Mouse (Mus musculus) lung, postnatal 0 days (tissue): ENCODE measurements around the gene Eif4g3. TPM values are rescaled to one million over a fixed set of nuclear protein-coding genes. Genes with fewer than 3 reads are reported as not detected.

Experiments used
- ATAC-seq: fragments of 200-750 bp; cut with Nextera tagmentation; 2 replicates; pipeline ENCODE4 v1.8.0; 2017; ENCODE audit warnings: moderate library complexity
- DNase-seq: peaks from one replicate; pipeline ENCODE4 v3.0.0-alpha.2; 2016; ENCODE audit warnings: low spot score
- H3K27ac ChIP-seq: fragments of 300-500 bp; sonication (generic); 2 replicates; pipeline ENCODE4 v1.5.1; 2014; ENCODE audit warnings: antibody characterized with exemption, mild to moderate bottlenecking, low read length, mixed read lengths
- H3K27me3 ChIP-seq: fragments of 300-500 bp; sonication (generic); replicated peaks from 2 replicates; pipeline ENCODE4 v1.6.1; 2014; ENCODE audit warnings: low read length, mixed read lengths; ENCODE audit not compliant: insufficient read depth
- H3K36me3 ChIP-seq: fragments of 300-500 bp; sonication (generic); 2 replicates; pipeline ENCODE4 v1.6.1; 2014; ENCODE audit warnings: low read length, mixed read lengths; ENCODE audit not compliant: insufficient read depth
- H3K4me1 ChIP-seq: fragments of 300-500 bp; sonication (generic); 2 replicates; pipeline ENCODE4 v1.6.1; 2014; ENCODE audit warnings: antibody characterized with exemption, low read depth, low read length, mixed read lengths; ENCODE audit not compliant: insufficient read depth
- H3K4me2 ChIP-seq: fragments of 300-500 bp; sonication (generic); replicated peaks from 2 replicates; pipeline ENCODE4 v1.6.1; 2014; ENCODE audit warnings: low read depth, mild to moderate bottlenecking, low read length, moderate library complexity, mixed read lengths
- H3K4me3 ChIP-seq: fragments of 300-500 bp; sonication (generic); 2 replicates; pipeline ENCODE4 v1.5.1; 2014; ENCODE audit warnings: low read depth, low read length
- H3K9ac ChIP-seq: fragments of 300-500 bp; sonication (generic); replicated peaks from 2 replicates; pipeline ENCODE4 v1.6.1; 2014; ENCODE audit warnings: low read depth, mild to moderate bottlenecking
- H3K9me3 ChIP-seq: fragments of 300-500 bp; sonication (generic); 2 replicates; pipeline ENCODE4 v1.6.1; 2016; ENCODE audit warnings: low read length, mixed read lengths
- CTCF ChIP-seq: IDR thresholded peaks from 2 replicates; pipeline ENCODE4 v1.5.1; 2016; ENCODE audit warnings: antibody characterized with exemption, mild to moderate bottlenecking
- EP300 ChIP-seq: IDR thresholded peaks from 2 replicates; pipeline ENCODE4 v1.6.1; 2016; ENCODE audit warnings: antibody characterized with exemption, mild to moderate bottlenecking, control low read depth
- WGBS: fragments of 180-500 bp; shearing (Covaris S2); extraction: QIAGEN DNeasy Blood & Tissue Kit; methylation state at CpG from one replicate; pipeline ENCODE4 v1.1.7; 2014; 5-methylcytosine and 5-hydroxymethylcytosine counted together
- polyA plus RNA-seq: library from polyadenylated mRNA; unstranded; fragments of >200 nt; fragmentation: Nextera tagmentation; extraction: Ambion mirVana; gene quantifications from 2 replicates; pipeline ENCODE4 v1.2.1, GENCODE M21; 2015

Eif4g3 gene
- polyA plus RNA-seq, 1 experiment from 2014 or later, result 17.2 TPM

GRCm38 (mm10) chr4:138221406-138221805 lies 228.6 kb downstream of the Eif4g3 start:
- no peak for ATAC-seq
- peaks cover 30% of the 10 kb centered on the region; the same call in 1 of the 2 replicates for H3K36me3 ChIP-seq
- 72% methylated on average over 5 of the region's 5 CpGs for WGBS

GRCm38 (mm10) chr4:138222396-138222795 lies 229.6 kb downstream of the Eif4g3 start:
- H3K27ac ChIP-seq, result no peak overlapping the region
- peaks cover 36% of the 10 kb centered on the region; the same call in 1 of the 2 replicates for H3K36me3 ChIP-seq
- TF ChIP-seq EP300, result no peak
- TF ChIP-seq CTCF, result no peak
- no peak for ATAC-seq
- H3K9ac ChIP-seq, result no peak overlapping the region
- 83% methylated on average over 5 of the region's 5 CpGs for WGBS
- peaks cover 12% of the 10 kb centered on the region; the same call in 1 of the 2 replicates for H3K4me1 ChIP-seq
- no peak overlapping the region for H3K4me3 ChIP-seq
- H3K27me3 ChIP-seq, result no peaks in the 10 kb centered on the region
- no peak overlapping the region for H3K4me2 ChIP-seq
- DNase-seq, result no peak
- H3K9me3 ChIP-seq, result no peaks in the 10 kb centered on the region

More at GRCm38 (mm10) chr4:138221406-138221805, 228.6 kb downstream of the Eif4g3 start:
- DNase-seq, result no peak
- H3K4me3 ChIP-seq, result no peak overlapping the region
- H3K9ac ChIP-seq, result no peak overlapping the region
- peaks cover 12% of the 10 kb centered on the region; the same call in 1 of the 2 replicates for H3K4me1 ChIP-seq
- no peaks in the 10 kb centered on the region for H3K9me3 ChIP-seq
- no peak overlapping the region for H3K27ac ChIP-seq
- TF ChIP-seq CTCF (no peak), EP300 (no peak)
- H3K4me2 ChIP-seq, result no peak overlapping the region
- no peaks in the 10 kb centered on the region for H3K27me3 ChIP-seq

- TF ChIP-seq CTCF (no peak), EP300 (no peak)
- 78% methylated on average over 10 of the region's 10 CpGs for WGBS
- Histone ChIP-seq H3K4me2 (no peak overlapping the region), H3K9ac (no peak overlapping the region), H3K36me3 (peaks cover 46% of the 10 kb centered on the region; the same call in 1 of the 2 replicates), H3K27ac (no peak overlapping the region), H3K9me3 (no peaks in the 10 kb centered on the region), H3K27me3 (no peaks in the 10 kb centered on the region), H3K4me1 (peaks cover 8% of the 10 kb centered on the region; the same call in 1 of the 2 replicates), H3K4me3 (no peak overlapping the region)
- ATAC-seq (no peak), DNase-seq (no peak)
Observed at GRCm38 (mm10) chr4:138223623-138224022, 230.8 kb downstream of the Eif4g3 start.

- DNase-seq (peak; percentile 18), ATAC-seq (no peak)
- TF ChIP-seq EP300, result no peak
- no peak for TF ChIP-seq CTCF
- Histone ChIP-seq H3K27ac (no peak overlapping the region), H3K9ac (no peak overlapping the region), H3K27me3 (peaks cover 9% of the 10 kb centered on the region; the same call in 1 of the 2 replicates), H3K4me2 (no peak overlapping the region), H3K36me3 (peaks cover 37% of the 10 kb centered on the region), H3K4me3 (no peak overlapping the region), H3K9me3 (no peaks in the 10 kb centered on the region), H3K4me1 (peaks cover 6% of the 10 kb centered on the region; the same call in 1 of the 2 replicates)
- 62% methylated on average over 27 of the region's 27 CpGs for WGBS
Observed at GRCm38 (mm10) chr4:138246756-138247665, 254.2 kb downstream of the Eif4g3 start.

- Histone ChIP-seq H3K4me1 (peaks cover 6% of the 10 kb centered on the region; the same call in 1 of the 2 replicates), H3K4me3 (peak within 1 kb of the TSS; percentile 38), H3K4me2 (peak within 1 kb of the TSS; percentile 78), H3K27ac (no peak within 1 kb of the TSS), H3K36me3 (peaks cover 15% of the 10 kb centered on the region), H3K9ac (no peak within 1 kb of the TSS), H3K27me3 (peaks cover 9% of the 10 kb centered on the region; the same call in 1 of the 2 replicates), H3K9me3 (no peaks in the 10 kb centered on the region)
- under 1% methylated on average over 54 of the region's 74 CpGs for WGBS
- DNase-seq (peak; percentile 52), ATAC-seq (peak; percentile 86)
- TF ChIP-seq EP300 (no peak), CTCF (no peak)
Observed at GRCm38 (mm10) chr4:138250088-138250960, 257.5 kb downstream of the Eif4g3 start, which contains the start of the genes Sh2d5 and Kif17. TSS of gene Sh2d5 (plus strand) at chr4:138250403. TSS of gene Kif17 (plus strand) at chr4:138250435.
